Mouse (Mus musculus): Measurements from ENCODE around the gene Bach2.

The Bach2 gene

GRCm38 (mm10) chr4:32564416-32564815 lies 325.8 kb downstream of the Bach2 start:
- DNase-seq (ENCODE audit: low spot score), result no peak

DNA sequence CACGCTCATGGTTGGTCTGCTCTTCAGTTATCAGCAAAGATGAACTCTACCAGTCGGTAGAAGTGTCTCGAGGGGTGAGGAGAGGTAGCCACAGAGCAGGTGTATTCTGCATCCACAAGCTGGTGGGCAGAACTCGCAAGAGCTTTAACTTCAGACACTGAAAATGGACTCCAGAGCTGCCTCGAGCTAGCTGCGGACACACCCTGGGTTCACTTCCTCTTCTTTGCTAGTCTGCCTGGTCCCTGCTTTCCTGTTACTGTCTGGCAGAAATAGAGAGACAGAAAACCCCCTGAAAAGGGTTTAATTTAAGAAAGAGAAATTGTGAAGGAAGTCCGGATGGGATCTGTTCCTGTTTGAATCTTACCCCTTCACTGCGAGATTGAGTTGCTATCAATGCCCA lies 326.3 kb downstream of the Bach2 start:
- DNase-seq (ENCODE audit: low spot score), result no peak

DNA sequence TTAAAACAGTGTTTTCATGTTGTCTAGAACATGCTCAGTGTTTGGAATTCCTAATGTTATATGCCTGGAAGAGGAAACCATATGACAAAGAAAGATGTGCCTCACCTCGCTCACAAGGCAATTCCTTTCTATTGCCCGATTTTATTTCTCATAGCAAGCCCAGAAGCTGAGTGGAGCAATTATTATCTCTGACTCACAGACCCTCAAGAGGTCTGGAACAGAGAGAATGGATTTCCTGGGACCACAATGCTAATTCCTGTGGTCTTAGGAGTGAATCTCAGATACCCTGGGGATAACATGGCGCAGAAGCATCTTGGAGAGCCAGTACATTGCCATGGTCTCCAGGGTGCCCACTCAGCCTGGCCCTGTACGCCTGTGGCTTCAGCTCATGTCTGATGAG lies 330.4 kb downstream of the Bach2 start:
- no peak for DNase-seq (ENCODE audit: low spot score)

DNA sequence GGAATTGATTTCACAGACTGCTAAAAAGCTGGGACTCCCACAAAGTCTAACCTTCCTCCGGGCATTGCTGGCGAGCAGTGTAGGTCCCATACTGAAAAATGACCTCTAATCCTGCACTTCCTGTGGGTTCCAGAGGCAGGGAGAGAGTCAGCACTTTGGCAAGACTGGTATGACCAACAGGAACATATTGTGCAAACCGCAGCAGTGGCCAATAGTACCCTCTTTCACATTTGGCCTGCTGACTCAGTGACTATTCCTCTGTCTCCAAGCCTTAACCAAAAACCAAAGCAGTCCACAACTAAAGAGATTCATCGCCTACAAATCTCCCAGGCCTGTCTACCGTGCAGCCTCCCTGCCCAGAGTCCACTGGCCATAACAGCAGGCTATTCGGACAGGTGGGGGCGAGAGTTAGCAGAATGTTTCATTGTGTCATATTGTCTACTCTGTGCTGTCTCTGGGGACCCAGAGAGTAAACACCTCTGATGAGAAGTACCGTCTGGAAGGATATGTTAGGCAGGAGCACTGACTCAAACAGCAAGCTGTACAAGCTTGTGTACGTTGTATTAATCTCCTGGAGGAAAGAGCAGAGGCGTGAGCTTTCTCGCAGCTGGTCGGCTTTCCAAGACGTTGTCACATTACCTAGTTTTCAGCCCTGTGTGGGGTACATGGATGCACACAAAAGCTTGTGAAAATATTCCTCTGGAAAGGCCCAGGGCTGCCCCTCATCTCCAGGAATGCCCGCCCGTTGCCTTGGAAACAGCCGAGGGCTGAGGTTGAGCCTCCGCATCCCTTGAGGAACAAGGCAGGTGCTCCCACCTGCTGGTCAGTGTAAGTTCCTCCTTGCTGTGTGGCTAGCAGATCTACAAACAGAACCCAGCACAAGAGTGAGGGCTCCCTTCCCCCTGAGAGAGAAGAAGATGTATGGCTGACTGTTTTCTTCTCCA lies 331.7 kb downstream of the Bach2 start:
- no peak for DNase-seq (ENCODE audit: low spot score)

DNA sequence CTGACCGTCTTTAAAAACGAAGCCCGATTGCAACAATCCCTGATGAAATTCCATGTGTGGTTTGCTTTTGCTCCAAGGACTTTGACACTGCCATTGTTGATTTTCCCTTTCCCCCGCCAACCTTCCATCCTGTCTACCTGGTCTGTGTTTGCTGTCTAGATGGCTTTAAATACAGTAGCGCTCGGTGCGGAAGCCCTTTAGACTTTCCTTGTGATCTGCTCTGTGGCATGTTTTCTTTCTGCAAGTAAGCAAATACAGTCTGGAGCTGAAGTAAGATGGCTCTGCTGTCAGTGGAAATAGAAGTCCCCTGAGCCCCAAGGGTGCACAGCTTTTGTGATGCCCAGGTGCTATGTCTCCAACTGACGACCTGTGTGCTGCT lies 332.3 kb downstream of the Bach2 start:
- DNase-seq (ENCODE audit: low spot score), result no peak

- DNase-seq (ENCODE audit: low spot score), result no peak
Measured at GRCm38 (mm10) chr4:32571441-32571840, 332.8 kb downstream of the Bach2 start.

DNA sequence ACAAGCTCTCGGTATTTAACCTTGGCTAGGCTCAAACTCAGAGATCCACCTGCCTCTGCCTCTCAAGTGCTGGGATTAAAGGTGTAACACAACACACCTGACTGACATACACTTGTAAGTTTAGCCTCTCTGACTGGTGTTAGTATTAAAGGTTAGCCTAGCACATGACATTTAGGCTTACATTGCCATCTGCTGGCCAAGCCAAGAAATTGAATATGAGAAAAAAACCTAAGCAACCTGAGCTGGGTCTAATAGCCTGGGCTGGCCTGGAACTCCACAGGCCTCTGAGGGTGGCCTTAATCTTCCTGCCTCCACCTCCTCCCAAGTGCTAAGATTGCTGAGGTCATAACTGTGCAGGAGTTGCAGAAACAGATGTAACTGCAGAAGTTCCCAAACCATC lies 333.5 kb downstream of the Bach2 start:
- no peak for DNase-seq (ENCODE audit: low spot score)

GRCm38 (mm10) chr4:32573586-32573985 lies 335.0 kb downstream of the Bach2 start:
- no peak for DNase-seq (ENCODE audit: low spot score)

- no peak for DNase-seq (ENCODE audit: low spot score)
Measured at GRCm38 (mm10) chr4:32574604-32575003, 336.0 kb downstream of the Bach2 start.

DNA sequence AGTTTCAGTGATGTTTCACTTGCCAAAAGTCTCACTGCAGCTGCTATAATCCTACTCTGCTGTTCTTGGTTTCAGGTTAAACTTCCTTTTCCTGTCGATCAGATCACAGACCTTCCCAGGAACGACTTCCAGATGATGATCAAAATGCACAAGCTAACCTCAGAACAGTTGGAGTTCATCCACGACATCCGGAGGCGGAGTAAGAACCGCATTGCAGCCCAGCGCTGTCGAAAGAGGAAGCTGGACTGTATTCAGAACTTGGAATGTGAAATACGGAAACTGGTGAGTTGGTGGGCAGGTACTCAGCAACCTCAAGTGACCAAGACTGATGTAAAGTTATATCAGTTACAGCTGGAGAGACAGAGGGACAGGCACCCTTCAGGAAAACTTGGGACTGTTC lies 336.6 kb downstream of the Bach2 start:
- no peak for DNase-seq (ENCODE audit: low spot score)

DNA sequence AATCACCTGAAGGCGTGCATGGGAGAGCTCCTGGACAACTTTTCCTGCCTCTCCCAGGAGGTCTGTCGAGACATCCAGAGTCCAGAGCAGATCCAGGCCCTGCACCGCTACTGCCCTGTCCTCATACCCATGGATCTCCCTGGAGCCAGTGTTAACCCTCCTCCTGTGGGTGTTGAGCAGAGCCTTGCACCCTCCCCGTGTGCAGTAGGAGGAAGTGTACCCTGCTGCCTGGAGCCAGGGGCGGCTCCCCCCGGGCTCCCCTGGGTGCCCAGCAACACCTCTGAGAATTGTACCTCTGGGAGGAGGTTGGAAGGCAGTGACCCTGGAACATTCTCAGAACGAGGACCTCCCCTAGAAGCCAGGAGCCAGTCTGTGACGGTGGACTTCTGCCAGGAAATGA lies 341.2 kb downstream of the Bach2 start:
- DNase-seq (ENCODE audit: low spot score), result no peak

- DNase-seq (ENCODE audit: low spot score), result no peak
Measured at GRCm38 (mm10) chr4:32584181-32584580, 345.6 kb downstream of the Bach2 start.

GRCm38 (mm10) chr4:32586596-32586995 lies 348.0 kb downstream of the Bach2 start:
- DNase-seq (ENCODE audit: low spot score), result no peak

DNA sequence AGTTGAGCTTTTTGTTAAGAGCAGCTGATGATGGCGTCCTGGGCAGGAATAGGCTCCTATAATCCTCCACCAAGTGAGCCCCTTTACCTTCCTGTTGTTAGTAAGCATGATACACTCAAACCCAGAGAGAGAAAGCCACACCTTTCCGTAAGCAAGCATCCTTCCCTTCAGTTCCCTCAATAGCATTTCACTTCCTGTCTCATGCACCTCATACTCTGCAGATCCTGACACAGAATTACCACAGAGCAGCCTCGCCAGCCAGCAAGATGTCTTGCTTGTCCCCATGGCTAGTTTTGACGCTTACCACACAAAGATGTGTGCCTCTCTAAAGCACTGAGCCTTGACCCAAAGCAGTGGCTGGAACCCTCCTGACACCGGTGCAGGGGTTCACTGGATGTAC lies 348.9 kb downstream of the Bach2 start:
- no peak for DNase-seq (ENCODE audit: low spot score)

GRCm38 (mm10) chr4:32588237-32588636 lies 349.6 kb downstream of the Bach2 start:
- DNase-seq (ENCODE audit: low spot score), result no peak

- no peak for DNase-seq (ENCODE audit: low spot score)
Measured at GRCm38 (mm10) chr4:32601135-32601534, 362.5 kb downstream of the Bach2 start.

GRCm38 (mm10) chr4:32602660-32603059 lies 364.1 kb downstream of the Bach2 start, which contains the start of gene Gja10:
Gja10 (minus strand) TSS chr4:32602760.
- DNase-seq (ENCODE audit: low spot score), result no peak

- DNase-seq (ENCODE audit: low spot score), result peak; percentile 99
Measured at GRCm38 (mm10) chr4:32615034-32615881, 376.7 kb downstream of the Bach2 start, which contains the start of gene Casp8ap2. Casp8ap2 (plus strand) TSS chr4:32615451.

DNA sequence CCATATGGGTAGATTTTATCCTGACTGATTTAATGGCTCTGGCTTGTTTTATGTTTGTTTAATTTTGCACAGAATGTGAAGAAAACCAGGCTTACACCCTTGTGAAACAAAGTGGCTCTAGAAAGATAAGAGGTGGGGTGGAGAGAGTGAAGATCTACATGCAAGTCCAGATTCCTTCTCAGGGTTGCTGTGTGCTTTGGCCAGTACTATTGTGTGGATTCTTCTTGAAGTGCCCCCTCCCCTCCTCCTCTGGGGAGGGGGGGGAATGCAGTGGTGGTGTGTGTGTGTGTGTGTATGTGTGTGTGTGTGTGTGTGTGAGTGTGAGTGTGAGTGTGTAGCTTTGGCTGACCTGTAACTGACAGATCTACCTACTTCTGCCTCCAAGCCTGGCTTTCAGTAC lies 383.0 kb downstream of the Bach2 start:
- DNase-seq (ENCODE audit: low spot score), result no peak

All from ovary, adult 18-20 months (tissue).